Mouse (Mus musculus) ovary, adult 18-20 months (tissue): ENCODE results near the gene Ica1.

Experiments
- DNase-seq: peaks from one replicate; pipeline ENCODE4 v3.0.0; 2022; ENCODE audit warnings: low spot score, mixed read lengths

The Ica1 gene

GRCm38 (mm10) chr6:8686678-8687580 is 91.4 kb downstream of the Ica1 start:
- DNase-seq: no peak

DNA sequence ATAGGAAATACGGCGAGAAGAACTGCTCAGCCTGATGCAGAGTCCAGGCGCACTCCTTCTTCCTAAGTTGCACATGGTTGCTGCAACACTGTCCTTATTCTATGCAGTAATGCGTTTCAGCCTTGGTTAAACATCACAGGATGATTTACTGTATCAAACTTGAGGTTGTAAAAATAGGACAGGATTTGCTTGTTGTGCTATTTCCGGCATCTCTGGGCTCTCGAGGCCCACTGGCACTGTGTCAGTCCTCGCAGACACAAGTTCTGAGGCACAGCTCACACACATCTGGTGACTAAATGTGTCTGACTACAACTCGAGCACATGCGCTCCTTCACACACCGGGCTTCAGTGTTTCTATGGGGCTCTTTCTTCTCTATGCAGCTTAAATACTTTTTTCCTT is 94.9 kb downstream of the Ica1 start:
- no peak for DNase-seq

DNA sequence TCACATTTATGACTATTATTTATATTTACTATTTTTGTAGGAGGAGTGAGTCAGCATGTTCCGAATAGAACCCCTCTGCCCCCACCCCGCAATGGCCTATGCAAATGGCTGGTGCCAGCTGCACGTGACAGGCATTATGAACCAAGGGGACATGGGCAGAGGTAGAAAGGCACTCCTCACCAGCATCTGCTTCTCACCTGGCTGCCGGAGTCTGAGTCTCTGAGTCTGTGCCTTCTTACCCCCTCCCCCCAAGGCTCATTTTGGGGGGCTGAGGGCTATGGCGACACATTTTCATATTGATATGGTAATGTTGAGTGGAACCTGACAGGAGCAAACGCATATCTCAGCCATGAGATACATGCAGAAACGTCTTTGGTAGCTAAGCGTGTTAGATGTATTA is 97.4 kb downstream of the Ica1 start:
- no peak for DNase-seq

GRCm38 (mm10) chr6:8673013-8673412 is 105.3 kb downstream of the Ica1 start:
- DNase-seq: no peak

- DNase-seq: no peak
These were observed 108.9 kb downstream of the Ica1 start for GRCm38 (mm10) chr6:8669343-8669742.

- DNase-seq: no peak
These were observed 110.1 kb downstream of the Ica1 start for GRCm38 (mm10) chr6:8668013-8668811.

GRCm38 (mm10) chr6:8665786-8666185 is 112.5 kb downstream of the Ica1 start:
- DNase-seq: no peak

DNA sequence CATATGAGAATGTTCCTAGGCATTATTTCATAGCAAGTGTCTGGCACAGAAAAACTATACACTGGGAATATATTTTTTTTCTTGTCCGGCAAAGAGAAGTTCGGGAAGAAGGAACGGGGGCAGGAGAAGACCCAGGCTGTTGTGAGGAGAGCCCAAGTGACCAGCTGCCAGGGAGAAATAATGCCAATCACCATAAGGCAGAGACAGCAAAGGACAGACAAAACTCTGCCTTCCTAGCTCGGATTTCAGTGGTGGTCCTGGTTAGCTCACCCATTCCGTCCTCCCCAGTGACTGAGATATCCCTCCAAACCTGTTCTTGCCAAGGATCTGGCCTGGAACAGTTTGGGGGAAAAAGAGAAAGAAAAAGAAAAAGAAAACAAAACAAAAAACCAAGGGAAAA is 113.3 kb downstream of the Ica1 start:
- no peak for DNase-seq

GRCm38 (mm10) chr6:8663092-8663740 is 115.1 kb downstream of the Ica1 start:
- DNase-seq: no peak

- no peak for DNase-seq
These were observed 116.9 kb downstream of the Ica1 start for GRCm38 (mm10) chr6:8661404-8661803.

GRCm38 (mm10) chr6:8660076-8660475 is 118.2 kb downstream of the Ica1 start:
- DNase-seq: no peak

DNA sequence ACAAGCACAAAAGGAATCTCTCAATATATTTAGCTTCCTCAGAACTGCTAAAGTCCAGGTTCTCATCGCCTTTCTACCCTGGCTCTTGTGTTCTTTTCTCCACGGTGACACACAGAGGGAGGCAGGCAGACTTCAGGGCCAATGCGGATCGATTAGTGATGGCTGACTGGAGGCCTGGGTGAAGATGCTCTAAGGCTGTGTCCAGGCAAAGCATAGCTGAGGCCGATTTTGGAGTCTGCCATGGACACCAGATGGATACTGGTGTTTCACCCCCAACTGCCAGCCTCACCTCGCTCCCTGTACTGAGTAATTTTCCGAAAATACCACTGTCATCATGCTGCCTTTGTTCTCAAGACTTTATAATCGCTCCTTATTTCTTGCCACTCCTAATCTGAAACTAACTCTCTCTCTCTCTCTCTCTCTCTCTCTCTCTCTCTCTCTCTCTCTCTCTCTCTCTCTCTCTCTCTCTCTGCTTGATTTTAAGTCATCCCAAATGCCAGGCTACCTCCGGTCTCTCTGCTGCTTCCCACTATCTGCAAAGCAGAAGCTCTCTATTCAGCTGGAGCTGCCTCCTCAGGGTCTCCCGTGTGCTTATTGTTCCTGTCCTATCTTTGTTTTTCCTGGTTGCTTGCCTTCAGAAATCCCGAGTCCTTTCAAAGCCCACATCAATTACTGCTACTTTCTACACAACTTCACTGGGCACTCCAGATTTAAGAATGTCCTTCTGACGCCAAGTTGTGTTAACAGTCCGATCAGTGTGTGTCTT is 118.9 kb downstream of the Ica1 start:
- no peak for DNase-seq

- DNase-seq: no peak
These were observed 119.9 kb downstream of the Ica1 start for GRCm38 (mm10) chr6:8658431-8658830.

DNA sequence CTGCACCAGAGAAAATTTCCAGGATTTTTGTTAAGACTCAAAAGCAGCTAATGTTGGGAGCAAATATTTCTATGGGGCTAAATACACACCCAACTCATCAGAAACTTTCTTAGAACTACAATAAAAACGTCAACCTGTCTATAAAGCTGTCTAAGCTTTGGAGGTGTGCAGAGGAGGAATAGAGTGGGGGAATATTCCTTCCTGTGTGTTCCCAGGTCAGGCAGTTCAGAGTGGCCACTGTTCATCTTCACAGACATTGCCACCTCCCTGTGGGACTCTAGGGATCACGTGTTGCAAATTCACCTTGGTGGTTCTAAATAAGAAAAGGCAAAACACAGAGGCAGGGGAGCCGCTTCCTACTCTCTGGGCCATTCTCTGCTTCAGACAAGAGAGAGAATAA is 120.8 kb downstream of the Ica1 start:
- no peak for DNase-seq

GRCm38 (mm10) chr6:8655454-8655853 is 122.8 kb downstream of the Ica1 start:
- DNase-seq: no peak

DNA sequence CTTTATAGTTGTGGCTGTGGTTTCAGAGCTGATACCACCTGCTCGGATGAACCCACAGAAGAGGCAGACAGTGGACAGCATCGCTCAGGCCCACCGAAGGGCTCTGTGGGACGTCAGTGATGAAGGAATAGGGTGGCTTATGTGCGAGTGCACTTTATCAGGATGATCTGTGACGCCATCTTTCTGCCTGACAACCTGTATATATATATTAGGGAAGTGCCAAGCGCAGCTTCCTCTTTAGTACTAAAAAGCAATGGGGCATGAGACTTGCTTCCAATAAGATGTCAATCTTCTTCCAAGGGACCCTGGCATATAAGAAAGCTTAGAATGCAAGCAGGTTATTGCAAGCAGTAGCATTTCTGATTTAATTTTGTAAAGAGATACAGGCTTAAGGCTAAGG is 127.9 kb downstream of the Ica1 start:
- DNase-seq: no peak

GRCm38 (mm10) chr6:8649295-8649865 is 128.9 kb downstream of the Ica1 start:
- DNase-seq: no peak

DNA sequence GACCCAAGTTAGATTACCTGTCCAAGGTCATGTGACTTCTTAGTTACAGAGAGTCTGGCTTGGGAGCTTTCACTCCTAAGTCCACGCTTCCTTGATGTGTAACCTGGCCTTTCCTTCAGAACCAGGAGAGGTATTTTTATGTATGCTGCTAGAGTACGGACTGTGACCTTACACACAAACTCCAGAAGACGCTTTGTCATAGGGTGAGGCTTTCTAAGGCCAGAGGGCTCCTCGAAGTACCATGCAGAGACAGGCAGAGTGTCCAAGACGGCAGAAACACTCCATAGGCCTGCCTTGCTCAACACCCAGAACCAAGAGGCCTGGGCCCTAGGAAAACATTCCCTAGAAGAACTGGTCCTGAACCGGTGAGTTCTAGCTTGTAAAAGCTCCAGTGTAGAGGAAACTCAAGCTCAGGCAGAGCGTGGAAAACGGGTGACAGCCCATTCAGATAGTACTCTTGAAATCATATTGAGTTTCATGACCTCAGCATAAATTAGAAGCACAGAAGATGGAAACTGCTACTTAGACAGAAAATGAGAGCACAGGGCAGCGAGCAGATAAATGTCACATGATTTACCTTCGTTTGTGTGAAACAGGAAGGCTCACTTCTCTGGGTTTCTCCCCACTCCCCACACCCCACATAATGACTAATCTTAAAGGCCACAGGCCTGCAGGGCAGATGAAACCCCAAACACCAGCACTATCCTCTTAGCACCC is 129.9 kb downstream of the Ica1 start:
- no peak for DNase-seq

GRCm38 (mm10) chr6:8647513-8648184 is 130.6 kb downstream of the Ica1 start:
- DNase-seq: peak; percentile 2

- DNase-seq: no peak
These were observed 132.6 kb downstream of the Ica1 start for GRCm38 (mm10) chr6:8645708-8646107.
